Mouse (Mus musculus) mouse trophoblast stem cell (cell line): Measurements from ENCODE around the gene Slc35f4.
"Not testable (repeated sequence)": the region's sequence is repeated elsewhere in the genome, so short reads cannot be mapped to it uniquely, and the experiment has no call there.

ENCODE experiments used
- in situ Hi-C, 2 experiments: fragments of 300-500 bp; cut with MseI, MboI; formaldehyde crosslinking; loops; 2 replicates in 1 of 2; 3 replicates in 1 of 2; pipeline ENCODE4 v1.15.1; 2025

Gene Slc35f4

GRCm38 (mm10) chr14:49278880-49279279 lies 247.0 kb downstream of the Slc35f4 start:
- in situ Hi-C loops: no loop called here

GRCm38 (mm10) chr14:49278479-49278878 lies 247.4 kb downstream of the Slc35f4 start:
- in situ Hi-C loops: not testable (repeated sequence)

- in situ Hi-C loops: no loop called here
Measured at GRCm38 (mm10) chr14:49277642-49278041, 248.2 kb downstream of the Slc35f4 start.

GRCm38 (mm10) chr14:49275376-49275775 lies 250.5 kb downstream of the Slc35f4 start:
- in situ Hi-C loops: no loop called here

- in situ Hi-C loops: no loop called here
Measured at GRCm38 (mm10) chr14:49265286-49266002, 260.4 kb downstream of the Slc35f4 start.
